Mouse (Mus musculus): ENCODE data around the gene Krt24. TPM values are rescaled to one million over a fixed set of nuclear protein-coding genes. Genes with fewer than 3 reads are reported as not detected.
A peak's percentile ranks its signal among the peaks of the same experiment; 100 is the strongest.
"Not testable (repeated sequence)": the region's sequence is repeated elsewhere in the genome, so short reads cannot be mapped to it uniquely, and the experiment has no call there.

The Krt24 gene
- polyA plus RNA-seq, 1 experiment from 2014 or later = not detected

- 93% methylated on average over 4 of the region's 4 CpGs for WGBS
- ATAC-seq (ENCODE audit: insufficient read depth, low FRiP score) = no peak
Measured at GRCm38 (mm10) chr11:99247916-99248315, 37.1 kb downstream of the Krt24 start.

DNA sequence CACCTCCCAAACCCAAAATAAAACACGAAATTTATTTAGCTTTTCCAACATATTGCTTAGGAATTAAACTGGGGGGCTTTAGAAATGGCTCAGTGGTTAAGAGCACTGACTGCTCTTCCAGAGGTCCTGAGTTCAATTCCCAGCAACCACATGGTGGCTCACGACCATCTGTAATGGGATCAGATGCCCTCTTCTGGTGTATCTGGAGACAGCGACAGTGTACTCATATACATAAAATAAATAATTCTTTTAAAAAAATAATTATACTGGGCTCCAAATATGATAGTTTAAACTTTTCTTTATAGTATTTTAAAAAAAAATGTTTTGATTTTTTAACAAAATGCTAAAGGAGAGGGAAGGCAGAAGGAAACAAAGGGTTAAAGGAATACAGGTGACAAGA lies 40.5 kb downstream of the Krt24 start:
- not testable (repeated sequence) for H3K9me3 ChIP-seq (replicated peaks; ENCODE audit: control insufficient read depth, low read length); H3K36me3 ChIP-seq (ENCODE audit: control insufficient read depth, insufficient read depth, low read length); H3K4me3 ChIP-seq (replicated peaks; ENCODE audit: low read length); H3K4me2 ChIP-seq (ENCODE audit: low read depth, low read length); H3K27ac ChIP-seq (ENCODE audit: low read length); H3K9ac ChIP-seq (ENCODE audit: low read length); H3K27me3 ChIP-seq (ENCODE audit: control insufficient read depth, insufficient read depth, low read length); ATAC-seq (ENCODE audit: insufficient read depth, low FRiP score); H3K4me1 ChIP-seq (ENCODE audit: control insufficient read depth, insufficient read depth, low read length)
- 44% methylated on average over 3 of the region's 3 CpGs for WGBS

More at GRCm38 (mm10) chr11:99247916-99248315, 37.1 kb downstream of the Krt24 start:
- Histone ChIP-seq H3K4me3 (replicated peaks; ENCODE audit: low read length) (no peak overlapping the region), H3K4me1 (ENCODE audit: control insufficient read depth, insufficient read depth, low read length) (no peaks in the 10 kb centered on the region), H3K27me3 (ENCODE audit: control insufficient read depth, insufficient read depth, low read length) (no peaks in the 10 kb centered on the region), H3K4me2 (ENCODE audit: low read depth, low read length) (no peak overlapping the region), H3K27ac (ENCODE audit: low read length) (no peak overlapping the region), H3K9me3 (replicated peaks; ENCODE audit: control insufficient read depth, low read length) (no peaks in the 10 kb centered on the region), H3K36me3 (ENCODE audit: control insufficient read depth, insufficient read depth, low read length) (no peaks in the 10 kb centered on the region), H3K9ac (ENCODE audit: low read length) (no peak overlapping the region)

DNA sequence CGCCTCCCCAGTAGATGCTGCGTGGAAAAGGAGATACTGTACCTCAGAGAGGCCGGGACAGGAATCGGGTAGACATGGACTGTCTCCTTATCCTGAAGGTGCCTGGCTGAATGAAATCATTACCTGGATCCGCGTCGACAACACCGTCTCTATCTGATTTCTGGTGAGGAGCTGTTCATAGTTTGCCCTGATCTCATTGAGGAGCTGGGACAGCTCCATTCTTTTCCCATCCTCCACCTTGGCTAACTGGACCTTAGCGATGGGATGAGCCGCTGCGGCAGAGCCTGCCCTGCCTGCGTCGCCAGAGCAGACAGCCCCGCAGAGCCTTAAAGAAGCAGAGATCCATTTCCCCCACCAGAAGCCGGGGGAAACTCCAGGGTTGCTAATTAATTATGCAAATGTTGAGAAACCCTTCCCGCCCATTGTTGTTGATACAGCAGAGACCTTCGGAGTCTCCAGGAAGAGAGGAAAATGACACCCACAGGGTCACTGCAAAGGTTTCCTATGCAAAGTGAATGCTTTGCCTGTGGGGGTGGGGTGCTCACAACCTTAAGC lies 41.2 kb downstream of the Krt24 start, which contains the start of gene Krt222:
Gene Krt222, minus strand, starts transcription at position 266 of the 555 bp plus-strand sequence.
- no peaks in the 10 kb centered on the region for H3K36me3 ChIP-seq (ENCODE audit: control insufficient read depth, insufficient read depth, low read length)
- peak within 1 kb of the TSS; percentile 33 for H3K4me3 ChIP-seq (replicated peaks; ENCODE audit: low read length)
- no peaks in the 10 kb centered on the region for H3K27me3 ChIP-seq (ENCODE audit: control insufficient read depth, insufficient read depth, low read length)
- H3K27ac ChIP-seq (ENCODE audit: low read length) = no peak within 1 kb of the TSS
- no peak for ATAC-seq (ENCODE audit: insufficient read depth, low FRiP score)
- 5% methylated on average over 17 of the region's 17 CpGs for WGBS
- no peaks in the 10 kb centered on the region for H3K4me1 ChIP-seq (ENCODE audit: control insufficient read depth, insufficient read depth, low read length)
- H3K9ac ChIP-seq (ENCODE audit: low read length) = peak within 1 kb of the TSS; percentile 59
- no peaks in the 10 kb centered on the region for H3K9me3 ChIP-seq (replicated peaks; ENCODE audit: control insufficient read depth, low read length)
- peak within 1 kb of the TSS; percentile 46 for H3K4me2 ChIP-seq (ENCODE audit: low read depth, low read length)

- peak overlapping the region; percentile 46 for H3K4me2 ChIP-seq (ENCODE audit: low read depth, low read length)
- no peaks in the 10 kb centered on the region for H3K4me1 ChIP-seq (ENCODE audit: control insufficient read depth, insufficient read depth, low read length)
- H3K36me3 ChIP-seq (ENCODE audit: control insufficient read depth, insufficient read depth, low read length) = no peaks in the 10 kb centered on the region
- no peak overlapping the region for H3K27ac ChIP-seq (ENCODE audit: low read length)
- WGBS = 39% methylated on average over 3 of the region's 3 CpGs
- peak overlapping the region; percentile 33; the same call in 1 of the 2 replicates for H3K4me3 ChIP-seq (replicated peaks; ENCODE audit: low read length)
- H3K9ac ChIP-seq (ENCODE audit: low read length) = peak overlapping the region; percentile 59; the same call in 1 of the 2 replicates
- no peaks in the 10 kb centered on the region for H3K9me3 ChIP-seq (replicated peaks; ENCODE audit: control insufficient read depth, low read length)
- ATAC-seq (ENCODE audit: insufficient read depth, low FRiP score) = no peak
- H3K27me3 ChIP-seq (ENCODE audit: control insufficient read depth, insufficient read depth, low read length) = no peaks in the 10 kb centered on the region
Measured at GRCm38 (mm10) chr11:99243200-99243819, 41.8 kb downstream of the Krt24 start.

- no peaks in the 10 kb centered on the region for H3K9me3 ChIP-seq (replicated peaks; ENCODE audit: control insufficient read depth, low read length)
- no peaks in the 10 kb centered on the region for H3K4me1 ChIP-seq (ENCODE audit: control insufficient read depth, insufficient read depth, low read length)
- H3K27me3 ChIP-seq (ENCODE audit: control insufficient read depth, insufficient read depth, low read length) = no peaks in the 10 kb centered on the region
- no peak overlapping the region for H3K4me3 ChIP-seq (replicated peaks; ENCODE audit: low read length)
- no peaks in the 10 kb centered on the region for H3K36me3 ChIP-seq (ENCODE audit: control insufficient read depth, insufficient read depth, low read length)
- no peak overlapping the region for H3K9ac ChIP-seq (ENCODE audit: low read length)
- no peak overlapping the region for H3K27ac ChIP-seq (ENCODE audit: low read length)
- no peak overlapping the region for H3K4me2 ChIP-seq (ENCODE audit: low read depth, low read length)
- 70% methylated on average over 5 of the region's 5 CpGs for WGBS
- no peak for ATAC-seq (ENCODE audit: insufficient read depth, low FRiP score)
Measured at GRCm38 (mm10) chr11:99242056-99242455, 43.0 kb downstream of the Krt24 start.

DNA sequence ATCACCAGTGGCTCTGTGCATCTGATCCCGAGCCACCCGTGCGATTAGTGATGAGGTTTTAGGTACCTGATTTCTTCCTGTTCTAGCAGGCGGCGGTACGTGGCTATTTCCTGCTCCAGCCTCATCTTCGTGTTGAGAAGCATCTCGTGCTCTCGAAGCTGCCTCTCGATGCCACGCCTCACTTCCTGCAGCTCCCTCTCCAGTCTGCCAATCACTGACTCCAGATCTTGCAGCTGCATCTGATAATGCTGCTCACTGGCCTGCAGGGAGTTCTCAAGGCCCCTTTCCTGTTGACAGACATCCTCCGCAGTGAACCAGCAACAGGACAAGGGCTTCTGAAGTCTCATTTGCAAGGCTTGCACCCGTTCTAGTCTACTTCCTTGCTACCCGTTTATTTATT lies 46.6 kb downstream of the Krt24 start:
- H3K4me1 ChIP-seq (ENCODE audit: control insufficient read depth, insufficient read depth, low read length) = no peaks in the 10 kb centered on the region
- no peak overlapping the region for H3K9ac ChIP-seq (ENCODE audit: low read length)
- H3K9me3 ChIP-seq (replicated peaks; ENCODE audit: control insufficient read depth, low read length) = no peaks in the 10 kb centered on the region
- no peaks in the 10 kb centered on the region for H3K27me3 ChIP-seq (ENCODE audit: control insufficient read depth, insufficient read depth, low read length)
- ATAC-seq (ENCODE audit: insufficient read depth, low FRiP score) = no peak
- no peak overlapping the region for H3K4me2 ChIP-seq (ENCODE audit: low read depth, low read length)
- no peak overlapping the region for H3K27ac ChIP-seq (ENCODE audit: low read length)
- WGBS = 57% methylated on average over 14 of the region's 14 CpGs
- H3K4me3 ChIP-seq (replicated peaks; ENCODE audit: low read length) = no peak overlapping the region
- no peaks in the 10 kb centered on the region for H3K36me3 ChIP-seq (ENCODE audit: control insufficient read depth, insufficient read depth, low read length)

- H3K4me1 ChIP-seq (ENCODE audit: control insufficient read depth, insufficient read depth, low read length) = peaks cover 3% of the 10 kb centered on the region; the same call in 1 of the 2 replicates
- peak overlapping the region; percentile 99 for H3K27ac ChIP-seq (ENCODE audit: low read length)
- H3K9me3 ChIP-seq (replicated peaks; ENCODE audit: control insufficient read depth, low read length) = no peaks in the 10 kb centered on the region
- peak overlapping the region; percentile 60 for H3K4me2 ChIP-seq (ENCODE audit: low read depth, low read length)
- no peaks in the 10 kb centered on the region for H3K27me3 ChIP-seq (ENCODE audit: control insufficient read depth, insufficient read depth, low read length)
- H3K4me3 ChIP-seq (replicated peaks; ENCODE audit: low read length) = peak overlapping the region; percentile 90
- no peaks in the 10 kb centered on the region for H3K36me3 ChIP-seq (ENCODE audit: control insufficient read depth, insufficient read depth, low read length)
- 17% methylated on average over 15 of the region's 15 CpGs for WGBS
- peak; percentile 26; the same call in 1 of the 2 replicates for ATAC-seq (ENCODE audit: insufficient read depth, low FRiP score)
- peak overlapping the region; percentile 98 for H3K9ac ChIP-seq (ENCODE audit: low read length)
Measured at GRCm38 (mm10) chr11:99231049-99231816, 53.8 kb downstream of the Krt24 start.

DNA sequence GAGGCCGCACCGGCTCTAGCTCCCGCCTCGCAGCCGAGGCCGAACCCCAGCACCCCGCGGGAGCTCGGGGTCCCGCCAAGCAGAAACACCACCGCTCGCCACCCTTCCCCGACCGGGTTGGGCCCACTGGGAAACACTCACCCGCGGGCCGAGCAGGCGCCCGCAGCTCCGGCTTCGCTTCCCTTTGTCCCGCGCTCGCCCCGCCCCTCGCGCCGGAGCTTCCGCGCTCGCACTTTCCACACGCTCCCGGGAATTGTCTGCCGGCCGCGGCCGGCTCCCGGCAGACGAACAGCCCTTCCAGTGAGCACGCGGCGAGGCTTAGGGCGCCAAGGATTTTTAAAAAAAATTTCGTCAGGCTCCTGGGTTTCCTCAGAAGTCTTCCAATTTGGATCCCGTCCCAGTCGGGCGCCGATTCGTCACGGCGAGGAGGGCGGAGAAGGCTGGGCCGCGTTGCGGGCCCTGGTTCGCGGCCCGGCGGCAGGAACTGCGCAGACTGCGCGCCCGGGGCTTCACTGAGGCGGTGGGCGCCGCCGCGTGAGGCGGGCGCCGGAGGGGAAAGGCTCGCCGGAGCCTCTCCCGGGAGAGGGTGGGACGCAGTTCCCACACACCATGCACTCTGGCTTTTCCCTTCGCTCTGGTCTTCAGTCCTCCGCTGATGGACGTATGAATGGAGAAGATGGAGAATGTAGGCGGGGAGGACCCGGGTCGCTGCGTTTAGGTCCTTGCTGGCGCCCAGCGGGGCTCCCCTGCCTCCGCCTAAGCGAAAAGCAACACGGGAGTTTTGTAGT lies 54.6 kb downstream of the Krt24 start, which contains the start of gene Smarce1:
Gene Smarce1, minus strand, starts transcription at position 757 of the 788 bp plus-strand sequence.
- H3K9ac ChIP-seq (ENCODE audit: low read length) = peak within 1 kb of the TSS; percentile 98
- H3K4me1 ChIP-seq (ENCODE audit: control insufficient read depth, insufficient read depth, low read length) = peaks cover 3% of the 10 kb centered on the region; the same call in 1 of the 2 replicates
- H3K36me3 ChIP-seq (ENCODE audit: control insufficient read depth, insufficient read depth, low read length) = no peaks in the 10 kb centered on the region
- peak within 1 kb of the TSS; percentile 99 for H3K27ac ChIP-seq (ENCODE audit: low read length)
- no peaks in the 10 kb centered on the region for H3K9me3 ChIP-seq (replicated peaks; ENCODE audit: control insufficient read depth, low read length)
- WGBS = under 1% methylated on average over 80 of the region's 87 CpGs
- no peaks in the 10 kb centered on the region for H3K27me3 ChIP-seq (ENCODE audit: control insufficient read depth, insufficient read depth, low read length)
- H3K4me3 ChIP-seq (replicated peaks; ENCODE audit: low read length) = peak within 1 kb of the TSS; percentile 90
- H3K4me2 ChIP-seq (ENCODE audit: low read depth, low read length) = peak within 1 kb of the TSS; percentile 85
- ATAC-seq (ENCODE audit: insufficient read depth, low FRiP score) = peak; percentile 87
